Mouse (Mus musculus): ENCODE measurements around the gene Mid1ip1. TPM values are rescaled to one million over a fixed set of nuclear protein-coding genes. Genes with fewer than 3 reads are reported as not detected.

The Mid1ip1 gene
- 11.4 TPM for polyA plus RNA-seq (2015; fragmentation: Illumina TruSeq; extraction: RNeasy Lipid Tissue Mini Kit (QIAGEN cat#74804); ENCODE audit: insufficient read depth, low replicate concordance)

GRCm38 (mm10) chrX:10714696-10715140, at the start of gene Mid1ip1:
Mid1ip1 (plus strand) TSS chrX:10715013.

Other genes starting within 250 kb of the Mid1ip1 start
- 40.8 TPM for gene Tspan7, start 229.9 kb upstream of the Mid1ip1 start, polyA plus RNA-seq (2015; fragmentation: Illumina TruSeq; extraction: RNeasy Lipid Tissue Mini Kit (QIAGEN cat#74804); ENCODE audit: insufficient read depth, low replicate concordance)